Mouse (Mus musculus) kidney, postnatal 0 days (tissue): Measurements from ENCODE around the gene Dll1. TPM values are rescaled to one million over a fixed set of nuclear protein-coding genes. Genes with fewer than 3 reads are reported as not detected.

Experiments
- ATAC-seq: fragments of 200-750 bp; cut with Nextera tagmentation; replicated peaks from 2 replicates; pipeline ENCODE4 v1.8.0; 2017; ENCODE audit warnings: low read depth, moderate number of reproducible peaks, moderate TSS enrichment, moderate library complexity; ENCODE audit not compliant: low FRiP score
- DNase-seq: peaks from one replicate; pipeline ENCODE4 v3.0.0-alpha.2; 2016; ENCODE audit warnings: low spot score
- H3K27ac ChIP-seq: fragments of 300-500 bp; sonication (generic); 2 replicates; pipeline ENCODE4 v1.5.1; 2014; ENCODE audit warnings: mild to moderate bottlenecking
- H3K27me3 ChIP-seq: fragments of 300-500 bp; sonication (generic); 2 replicates; pipeline ENCODE4 v1.6.1; 2014; ENCODE audit warnings: low read length, mixed read lengths; ENCODE audit not compliant: insufficient read depth
- H3K36me3 ChIP-seq: fragments of 300-500 bp; sonication (generic); 2 replicates; pipeline ENCODE4 v1.6.1; 2014; ENCODE audit warnings: low read length, mixed read lengths; ENCODE audit not compliant: insufficient read depth
- H3K4me1 ChIP-seq: fragments of 300-500 bp; sonication (generic); replicated peaks from 2 replicates; pipeline ENCODE4 v1.6.1; 2014; ENCODE audit warnings: antibody characterized with exemption, low read length, mixed read lengths; ENCODE audit not compliant: insufficient read depth
- H3K4me2 ChIP-seq: fragments of 300-500 bp; sonication (generic); 2 replicates; pipeline ENCODE4 v1.6.1; 2014; ENCODE audit warnings: mild to moderate bottlenecking, low read length, moderate library complexity, mixed read lengths
- H3K4me3 ChIP-seq: fragments of 300-500 bp; sonication (generic); replicated peaks from 2 replicates; pipeline ENCODE4 v1.5.1; 2014; ENCODE audit warnings: low read depth, low read length
- H3K9ac ChIP-seq: fragments of 300-500 bp; sonication (generic); 2 replicates; pipeline ENCODE4 v1.6.1; 2014; ENCODE audit warnings: low read depth, low read length
- H3K9me3 ChIP-seq: fragments of 300-500 bp; sonication (generic); replicated peaks from 2 replicates; pipeline ENCODE4 v1.6.1; 2016; ENCODE audit warnings: low read length, inconsistent platforms, mixed read lengths
- CTCF ChIP-seq: IDR thresholded peaks from 2 replicates; pipeline ENCODE4 v1.5.1; 2016; ENCODE audit warnings: antibody characterized with exemption, low read depth, mild to moderate bottlenecking, moderate library complexity
- WGBS: fragments of 180-500 bp; shearing (Covaris S2); extraction: QIAGEN DNeasy Blood & Tissue Kit; methylation state at CpG from one replicate; pipeline ENCODE4 v1.1.7; 2014; 5-methylcytosine and 5-hydroxymethylcytosine counted together
- polyA plus RNA-seq: library from polyadenylated mRNA; unstranded; fragments of >200 nt; fragmentation: Nextera tagmentation; extraction: Ambion mirVana; gene quantifications from 2 replicates; pipeline ENCODE4 v1.2.1, GENCODE M21; 2015

Gene Dll1
- polyA plus RNA-seq, 1 experiment from 2014 or later: 22.3 TPM

GRCm38 (mm10) chr17:15352869-15353610 lies 23.6 kb downstream of the Dll1 start:
- Histone ChIP-seq H3K4me3 (no peak overlapping the region), H3K27me3 (no peaks in the 10 kb centered on the region), H3K4me1 (no peaks in the 10 kb centered on the region), H3K4me2 (no peak overlapping the region), H3K9me3 (no peaks in the 10 kb centered on the region), H3K9ac (no peak overlapping the region), H3K36me3 (no peaks in the 10 kb centered on the region), H3K27ac (no peak overlapping the region)
- WGBS: 45% methylated on average over 10 of the region's 10 CpGs
- TF ChIP-seq CTCF: no peak
- DNase-seq (peak; percentile 50), ATAC-seq (peak; percentile 73; the same call in 1 of the 2 replicates)

- no peak for ATAC-seq
- 57% methylated on average over 2 of the region's 2 CpGs for WGBS
- H3K36me3 ChIP-seq: no peaks in the 10 kb centered on the region
Measured at GRCm38 (mm10) chr17:15350152-15350551, 26.5 kb downstream of the Dll1 start.

GRCm38 (mm10) chr17:15343071-15343822 lies 33.4 kb downstream of the Dll1 start:
- WGBS: 32% methylated on average over 14 of the region's 14 CpGs
- Histone ChIP-seq H3K4me3 (no peak overlapping the region), H3K9ac (no peak overlapping the region), H3K27ac (no peak overlapping the region), H3K9me3 (no peaks in the 10 kb centered on the region), H3K4me2 (no peak overlapping the region), H3K4me1 (0 out of 2 replicates have a peak, but pooled peaks cover 4% of the 10 kb centered on the region), H3K27me3 (no peaks in the 10 kb centered on the region), H3K36me3 (no peaks in the 10 kb centered on the region)
- ATAC-seq (no peak), DNase-seq (peak; percentile 16)
- TF ChIP-seq CTCF: no peak

More at GRCm38 (mm10) chr17:15350152-15350551, 26.5 kb downstream of the Dll1 start:
- no peaks in the 10 kb centered on the region for H3K9me3 ChIP-seq
- no peak overlapping the region for H3K27ac ChIP-seq
- H3K4me2 ChIP-seq: no peak overlapping the region
- H3K4me1 ChIP-seq: no peaks in the 10 kb centered on the region
- H3K9ac ChIP-seq: no peak overlapping the region
- no peaks in the 10 kb centered on the region for H3K27me3 ChIP-seq
- DNase-seq: no peak
- TF ChIP-seq CTCF: no peak
- no peak overlapping the region for H3K4me3 ChIP-seq

GRCm38 (mm10) chr17:15337906-15338305 lies 38.8 kb downstream of the Dll1 start:
- no peak for DNase-seq
- Histone ChIP-seq H3K4me3 (no peak overlapping the region), H3K27ac (no peak overlapping the region), H3K36me3 (no peaks in the 10 kb centered on the region), H3K4me2 (no peak overlapping the region), H3K9me3 (no peaks in the 10 kb centered on the region), H3K27me3 (no peaks in the 10 kb centered on the region), H3K9ac (no peak overlapping the region), H3K4me1 (no peaks in the 10 kb centered on the region)
- no peak for TF ChIP-seq CTCF
- ATAC-seq: no peak
- 96% methylated on average over 1 of the region's 1 CpGs for WGBS

GRCm38 (mm10) chr17:15329740-15330318 lies 46.8 kb downstream of the Dll1 start:
- H3K4me2 ChIP-seq: no peak overlapping the region
- ATAC-seq: no peak
- no peak overlapping the region for H3K4me3 ChIP-seq
- TF ChIP-seq CTCF: no peak
- H3K27ac ChIP-seq: no peak overlapping the region
- no peak overlapping the region for H3K9ac ChIP-seq
- no peaks in the 10 kb centered on the region for H3K27me3 ChIP-seq
- WGBS: 76% methylated on average over 10 of the region's 10 CpGs
- DNase-seq: no peak
- no peaks in the 10 kb centered on the region for H3K4me1 ChIP-seq
- no peaks in the 10 kb centered on the region for H3K9me3 ChIP-seq
- no peaks in the 10 kb centered on the region for H3K36me3 ChIP-seq

- Histone ChIP-seq H3K27me3 (no peaks in the 10 kb centered on the region), H3K27ac (no peak overlapping the region), H3K9ac (no peak overlapping the region), H3K9me3 (no peaks in the 10 kb centered on the region), H3K4me3 (no peak overlapping the region), H3K36me3 (no peaks in the 10 kb centered on the region), H3K4me2 (no peak overlapping the region), H3K4me1 (0 out of 2 replicates have a peak, but pooled peaks cover 7% of the 10 kb centered on the region)
- ATAC-seq (no peak), DNase-seq (no peak)
- 75% methylated on average over 5 of the region's 5 CpGs for WGBS
- TF ChIP-seq CTCF: no peak
Measured at GRCm38 (mm10) chr17:15327106-15327505, 49.6 kb downstream of the Dll1 start.
